Mouse (Mus musculus) kidney, postnatal 0 days (tissue): ENCODE data around the gene Sh2b3. TPM values are rescaled to one million over a fixed set of nuclear protein-coding genes. Genes with fewer than 3 reads are reported as not detected.

Experiments used
- ATAC-seq: fragments of 200-750 bp; cut with Nextera tagmentation; replicated peaks from 2 replicates; pipeline ENCODE4 v1.8.0; 2017; ENCODE audit warnings: low read depth, moderate number of reproducible peaks, moderate TSS enrichment, moderate library complexity; ENCODE audit not compliant: low FRiP score
- DNase-seq: peaks from one replicate; pipeline ENCODE4 v3.0.0-alpha.2; 2016; ENCODE audit warnings: low spot score
- H3K27ac ChIP-seq: fragments of 300-500 bp; sonication (generic); 2 replicates; pipeline ENCODE4 v1.5.1; 2014; ENCODE audit warnings: mild to moderate bottlenecking
- H3K27me3 ChIP-seq: fragments of 300-500 bp; sonication (generic); 2 replicates; pipeline ENCODE4 v1.6.1; 2014; ENCODE audit warnings: low read length, mixed read lengths; ENCODE audit not compliant: insufficient read depth
- H3K36me3 ChIP-seq: fragments of 300-500 bp; sonication (generic); 2 replicates; pipeline ENCODE4 v1.6.1; 2014; ENCODE audit warnings: low read length, mixed read lengths; ENCODE audit not compliant: insufficient read depth
- H3K4me1 ChIP-seq: fragments of 300-500 bp; sonication (generic); replicated peaks from 2 replicates; pipeline ENCODE4 v1.6.1; 2014; ENCODE audit warnings: antibody characterized with exemption, low read length, mixed read lengths; ENCODE audit not compliant: insufficient read depth
- H3K4me2 ChIP-seq: fragments of 300-500 bp; sonication (generic); 2 replicates; pipeline ENCODE4 v1.6.1; 2014; ENCODE audit warnings: mild to moderate bottlenecking, low read length, moderate library complexity, mixed read lengths
- H3K4me3 ChIP-seq: fragments of 300-500 bp; sonication (generic); replicated peaks from 2 replicates; pipeline ENCODE4 v1.5.1; 2014; ENCODE audit warnings: low read depth, low read length
- H3K9ac ChIP-seq: fragments of 300-500 bp; sonication (generic); 2 replicates; pipeline ENCODE4 v1.6.1; 2014; ENCODE audit warnings: low read depth, low read length
- H3K9me3 ChIP-seq: fragments of 300-500 bp; sonication (generic); replicated peaks from 2 replicates; pipeline ENCODE4 v1.6.1; 2016; ENCODE audit warnings: low read length, inconsistent platforms, mixed read lengths
- CTCF ChIP-seq: IDR thresholded peaks from 2 replicates; pipeline ENCODE4 v1.5.1; 2016; ENCODE audit warnings: antibody characterized with exemption, low read depth, mild to moderate bottlenecking, moderate library complexity
- WGBS: fragments of 180-500 bp; shearing (Covaris S2); extraction: QIAGEN DNeasy Blood & Tissue Kit; methylation state at CpG from one replicate; pipeline ENCODE4 v1.1.7; 2014; 5-methylcytosine and 5-hydroxymethylcytosine counted together
- polyA plus RNA-seq: library from polyadenylated mRNA; unstranded; fragments of >200 nt; fragmentation: Nextera tagmentation; extraction: Ambion mirVana; gene quantifications from 2 replicates; pipeline ENCODE4 v1.2.1, GENCODE M21; 2015

Gene Sh2b3
- polyA plus RNA-seq, 1 experiment from 2014 or later, result 21.0 TPM

DNA sequence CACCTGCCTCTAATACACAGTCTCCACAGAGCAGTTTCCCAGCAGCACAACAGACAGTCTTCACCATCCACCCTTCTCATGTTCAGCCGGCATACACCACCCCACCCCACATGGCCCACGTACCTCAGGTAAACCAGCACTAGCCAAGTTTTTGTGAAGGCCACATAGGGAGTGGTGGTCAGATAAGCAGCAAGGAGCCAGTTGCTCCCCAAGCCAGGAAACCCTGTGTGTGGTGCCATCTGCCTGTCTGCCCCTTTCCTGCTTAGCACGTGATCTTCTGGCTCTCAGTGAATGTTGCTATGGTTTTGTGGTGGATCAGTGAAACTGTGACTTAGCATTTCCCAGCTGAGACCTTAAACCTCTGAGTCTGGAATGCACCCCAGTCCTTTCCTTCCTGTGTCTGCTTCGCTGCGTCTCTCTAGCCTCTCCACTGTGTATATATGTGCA lies 25.9 kb downstream of the Sh2b3 start:
- WGBS, result 79% methylated on average over 5 of the region's 5 CpGs
- ATAC-seq (no peak), DNase-seq (no peak)
- no peak overlapping the region for H3K9ac ChIP-seq
- no peak overlapping the region for H3K4me2 ChIP-seq
- H3K9me3 ChIP-seq, result no peaks in the 10 kb centered on the region
- H3K4me1 ChIP-seq, result no peaks in the 10 kb centered on the region; the same call in 1 of the 2 replicates
- H3K4me3 ChIP-seq, result no peak overlapping the region
- peaks cover 51% of the 10 kb centered on the region for H3K36me3 ChIP-seq
- H3K27ac ChIP-seq, result no peak overlapping the region
- H3K27me3 ChIP-seq, result no peaks in the 10 kb centered on the region
- TF ChIP-seq CTCF, result no peak

GRCm38 (mm10) chr5:121810331-121811151 lies 26.9 kb downstream of the Sh2b3 start:
- H3K4me1 ChIP-seq, result no peaks in the 10 kb centered on the region; the same call in 1 of the 2 replicates
- TF ChIP-seq CTCF, result no peak
- H3K27ac ChIP-seq, result no peak overlapping the region
- DNase-seq (no peak), ATAC-seq (no peak)
- no peaks in the 10 kb centered on the region for H3K27me3 ChIP-seq
- 87% methylated on average over 17 of the region's 17 CpGs for WGBS
- H3K9ac ChIP-seq, result no peak overlapping the region
- no peak overlapping the region for H3K4me3 ChIP-seq
- peaks cover 41% of the 10 kb centered on the region for H3K36me3 ChIP-seq
- no peak overlapping the region for H3K4me2 ChIP-seq
- no peaks in the 10 kb centered on the region for H3K9me3 ChIP-seq

- no peak overlapping the region for H3K27ac ChIP-seq
- no peak for TF ChIP-seq CTCF
- no peak overlapping the region for H3K4me3 ChIP-seq
- no peak for ATAC-seq
- no peaks in the 10 kb centered on the region for H3K9me3 ChIP-seq
- H3K36me3 ChIP-seq, result peaks cover 40% of the 10 kb centered on the region
- no peaks in the 10 kb centered on the region for H3K27me3 ChIP-seq
- DNase-seq, result no peak
- no peaks in the 10 kb centered on the region; the same call in 1 of the 2 replicates for H3K4me1 ChIP-seq
- 48% methylated on average over 5 of the region's 5 CpGs for WGBS
- H3K9ac ChIP-seq, result no peak overlapping the region
- no peak overlapping the region for H3K4me2 ChIP-seq
Observed at GRCm38 (mm10) chr5:121809667-121810224, 27.7 kb downstream of the Sh2b3 start.

GRCm38 (mm10) chr5:121808202-121808601 lies 29.2 kb downstream of the Sh2b3 start:
- Histone ChIP-seq H3K4me2 (no peak overlapping the region), H3K27me3 (no peaks in the 10 kb centered on the region), H3K9ac (no peak overlapping the region), H3K4me1 (no peaks in the 10 kb centered on the region; the same call in 1 of the 2 replicates), H3K9me3 (no peaks in the 10 kb centered on the region), H3K27ac (no peak overlapping the region), H3K4me3 (no peak overlapping the region), H3K36me3 (peaks cover 41% of the 10 kb centered on the region)
- WGBS, result 73% methylated on average over 2 of the region's 2 CpGs
- ATAC-seq (no peak), DNase-seq (no peak)
- no peak for TF ChIP-seq CTCF

- DNase-seq (no peak), ATAC-seq (no peak)
- no peaks in the 10 kb centered on the region for H3K9me3 ChIP-seq
- no peaks in the 10 kb centered on the region; the same call in 1 of the 2 replicates for H3K4me1 ChIP-seq
- no peak overlapping the region for H3K27ac ChIP-seq
- no peak overlapping the region for H3K4me3 ChIP-seq
- H3K27me3 ChIP-seq, result no peaks in the 10 kb centered on the region
- no peak overlapping the region for H3K9ac ChIP-seq
- TF ChIP-seq CTCF, result no peak
- 84% methylated on average over 3 of the region's 3 CpGs for WGBS
- H3K4me2 ChIP-seq, result no peak overlapping the region
- H3K36me3 ChIP-seq, result peaks cover 40% of the 10 kb centered on the region
Observed at GRCm38 (mm10) chr5:121807186-121807585, 30.3 kb downstream of the Sh2b3 start.

- WGBS, result 92% methylated on average over 2 of the region's 2 CpGs
- Histone ChIP-seq H3K27ac (no peak overlapping the region), H3K4me3 (no peak overlapping the region), H3K27me3 (no peaks in the 10 kb centered on the region), H3K9ac (no peak overlapping the region), H3K36me3 (peaks cover 71% of the 10 kb centered on the region), H3K9me3 (no peaks in the 10 kb centered on the region), H3K4me1 (no peaks in the 10 kb centered on the region), H3K4me2 (no peak overlapping the region)
- DNase-seq (no peak), ATAC-seq (no peak)
- no peak for TF ChIP-seq CTCF
Observed at GRCm38 (mm10) chr5:121798447-121798846, 39.0 kb downstream of the Sh2b3 start.
